Mouse (Mus musculus) bone marrow, adult 2 months (tissue): ENCODE data around the gene Apopt1. TPM values are rescaled to one million over a fixed set of nuclear protein-coding genes. Genes with fewer than 3 reads are reported as not detected.

Source experiments
- H3K27ac ChIP-seq: fragments of 200-500 bp; 2 replicates; pipeline ENCODE4 v1.5.1; 2012; ENCODE audit warnings: low read depth, mild to moderate bottlenecking, control low read depth, inconsistent platforms, low read length; ENCODE audit not compliant: control insufficient read depth, poor library complexity, insufficient read depth
- H3K4me1 ChIP-seq: fragments of 200-500 bp; 2 replicates; pipeline ENCODE4 v1.6.1; 2011; ENCODE audit warnings: low read length; ENCODE audit not compliant: control insufficient read depth, insufficient read depth
- H3K4me3 ChIP-seq: fragments of 200-500 bp; replicated peaks from 2 replicates; pipeline ENCODE3; 2011; ENCODE audit warnings: mild to moderate bottlenecking, low read depth, low read length, control low read depth; ENCODE audit not compliant: control insufficient read depth
- CTCF ChIP-seq: fragments of 200-500 bp; IDR thresholded peaks from 2 replicates; pipeline ENCODE4 v1.5.1; 2011; ENCODE audit warnings: low read length, control low read depth; ENCODE audit not compliant: control insufficient read depth, insufficient read depth
- POLR2A ChIP-seq: fragments of 200-500 bp; IDR thresholded peaks from 2 replicates; pipeline ENCODE4 v1.6.1; 2011; ENCODE audit warnings: low read depth, mild to moderate bottlenecking, control low read depth, low read length, borderline replicate concordance; ENCODE audit not compliant: control insufficient read depth
- WGBS: fragments of 180-500 bp; shearing (Covaris S2); methylation state at CpG from one replicate; pipeline ENCODE4 v1.1.7; 2018; 5-methylcytosine and 5-hydroxymethylcytosine counted together
- polyA plus RNA-seq: library from polyadenylated mRNA; stranded (reverse); fragments of >200 nt; gene quantifications from 2 replicates; pipeline ENCODE4 v1.2.4, GENCODE M21; 2011; ENCODE audit warnings: low replicate concordance; ENCODE audit not compliant: missing spikeins, insufficient read depth, insufficient read length

Gene Apopt1
- polyA plus RNA-seq, 1 experiment, result 15.1 TPM

DNA sequence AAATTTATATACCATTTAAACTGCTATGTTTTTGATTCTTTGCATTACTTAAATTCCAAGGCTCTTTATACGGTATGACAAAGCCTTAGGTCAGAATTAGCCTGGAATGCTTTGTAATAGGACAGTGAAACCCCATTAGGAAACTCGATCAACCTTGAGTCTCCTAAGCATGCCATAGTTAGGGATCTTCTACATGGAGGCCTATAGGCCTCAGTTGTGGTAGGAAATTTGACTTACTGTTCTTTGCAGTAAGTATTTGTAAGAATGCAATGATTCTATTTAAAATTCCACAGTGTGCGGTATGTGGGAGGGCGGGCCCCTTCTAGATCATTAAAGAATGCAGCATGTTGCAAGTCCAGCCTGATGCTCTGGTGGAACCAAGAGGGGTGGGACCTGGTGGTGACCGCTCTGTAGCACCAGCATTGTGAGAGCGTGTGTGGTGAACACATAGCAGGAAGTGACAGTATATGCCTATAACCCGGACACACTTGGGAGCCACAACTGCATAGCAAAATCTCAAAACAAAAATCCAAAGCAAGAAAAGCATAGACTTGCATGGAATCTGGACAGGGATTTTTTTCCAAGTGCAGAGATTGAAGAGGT is 47.3 kb downstream of the Apopt1 start:
- Histone ChIP-seq H3K27ac (no peak overlapping the region), H3K4me1 (peaks cover 1% of the 10 kb centered on the region), H3K4me3 (no peak overlapping the region)
- WGBS, result 75% methylated on average over 7 of the region's 7 CpGs
- TF ChIP-seq CTCF (no peak), POLR2A (no peak)

DNA sequence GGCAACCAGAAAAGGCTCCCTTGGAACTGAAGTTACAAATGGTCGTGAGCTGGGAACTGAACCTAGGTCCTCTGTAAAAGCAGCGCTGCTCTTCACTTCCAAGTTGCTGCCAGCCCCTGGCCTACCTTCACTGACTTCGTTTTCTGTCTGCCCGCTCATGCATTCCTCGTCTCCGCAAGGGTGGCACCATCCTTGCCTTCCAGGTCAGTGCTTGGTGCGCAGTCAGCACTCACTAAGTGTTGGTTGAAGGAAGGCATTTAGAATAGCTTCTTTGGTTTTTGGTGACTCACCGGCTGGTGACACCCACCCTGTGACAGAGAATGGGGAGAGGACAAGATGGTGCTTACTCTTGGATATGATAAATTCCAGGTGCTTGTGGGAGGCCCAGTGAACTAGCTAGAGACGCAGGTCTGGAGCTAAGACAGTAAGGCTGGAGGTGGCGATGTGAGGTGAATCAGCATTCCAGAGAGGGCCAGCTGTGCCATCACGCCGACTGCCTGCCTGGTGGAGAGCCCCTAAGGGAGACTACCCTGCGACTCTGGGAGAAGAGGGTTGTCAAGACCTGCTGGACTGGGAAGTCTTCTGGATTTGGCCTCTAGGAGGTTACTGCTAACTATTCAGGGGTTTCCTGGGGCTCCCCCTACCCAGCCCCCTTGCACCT is 49.7 kb downstream of the Apopt1 start:
- peaks cover 1% of the 10 kb centered on the region for H3K4me1 ChIP-seq
- no peak overlapping the region for H3K27ac ChIP-seq
- TF ChIP-seq CTCF (no peak), POLR2A (no peak)
- WGBS, result 91% methylated on average over 13 of the region's 13 CpGs
- no peak overlapping the region for H3K4me3 ChIP-seq

DNA sequence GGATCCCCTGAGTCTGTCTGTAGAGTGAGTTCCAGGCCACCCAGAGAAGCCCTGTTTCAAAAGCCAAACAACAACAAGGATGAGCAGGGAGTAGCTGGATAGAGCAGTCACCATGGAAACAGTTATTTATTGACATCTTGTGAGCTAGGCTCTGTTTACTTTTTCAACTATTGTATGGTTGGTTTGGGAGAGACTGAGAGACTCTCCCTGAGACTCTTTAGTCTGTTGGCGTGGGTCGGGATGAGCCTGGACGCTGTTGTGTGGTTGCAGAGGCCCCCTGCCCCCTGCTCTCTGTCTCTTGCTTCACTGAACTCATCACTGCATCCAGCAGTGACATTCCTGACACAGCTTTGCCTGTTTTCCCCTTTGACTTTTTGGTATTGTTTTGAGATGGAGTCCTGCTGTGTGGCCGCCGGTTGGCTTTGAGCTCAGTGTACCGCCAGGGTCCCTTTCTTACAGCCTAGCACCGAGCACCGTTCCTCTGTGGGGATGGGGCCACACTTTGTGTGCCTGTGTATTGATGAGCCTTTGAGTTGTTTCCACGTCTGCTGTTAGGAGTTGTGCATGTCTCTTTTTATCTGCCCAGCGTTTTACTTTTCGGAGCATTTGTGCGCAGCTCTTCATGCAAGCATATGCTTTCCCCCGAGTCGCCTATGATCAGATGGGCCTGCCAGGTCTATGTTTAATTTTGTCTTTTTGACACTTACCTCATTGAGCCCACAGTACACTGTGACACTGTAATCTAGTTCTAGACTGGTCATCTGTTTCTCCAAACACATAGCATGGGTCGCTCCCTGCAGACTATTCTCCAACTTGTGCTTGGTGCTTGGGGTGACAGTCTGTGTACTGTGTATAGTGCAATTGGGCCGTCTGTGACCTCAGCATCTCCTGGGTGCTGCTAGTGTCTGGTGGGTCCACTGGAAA is 53.5 kb downstream of the Apopt1 start:
- H3K4me3 ChIP-seq, result no peak overlapping the region
- H3K27ac ChIP-seq, result no peak overlapping the region
- no peak for TF ChIP-seq POLR2A
- no peak for TF ChIP-seq CTCF
- WGBS, result 86% methylated on average over 16 of the region's 16 CpGs
- peaks cover 1% of the 10 kb centered on the region for H3K4me1 ChIP-seq

DNA sequence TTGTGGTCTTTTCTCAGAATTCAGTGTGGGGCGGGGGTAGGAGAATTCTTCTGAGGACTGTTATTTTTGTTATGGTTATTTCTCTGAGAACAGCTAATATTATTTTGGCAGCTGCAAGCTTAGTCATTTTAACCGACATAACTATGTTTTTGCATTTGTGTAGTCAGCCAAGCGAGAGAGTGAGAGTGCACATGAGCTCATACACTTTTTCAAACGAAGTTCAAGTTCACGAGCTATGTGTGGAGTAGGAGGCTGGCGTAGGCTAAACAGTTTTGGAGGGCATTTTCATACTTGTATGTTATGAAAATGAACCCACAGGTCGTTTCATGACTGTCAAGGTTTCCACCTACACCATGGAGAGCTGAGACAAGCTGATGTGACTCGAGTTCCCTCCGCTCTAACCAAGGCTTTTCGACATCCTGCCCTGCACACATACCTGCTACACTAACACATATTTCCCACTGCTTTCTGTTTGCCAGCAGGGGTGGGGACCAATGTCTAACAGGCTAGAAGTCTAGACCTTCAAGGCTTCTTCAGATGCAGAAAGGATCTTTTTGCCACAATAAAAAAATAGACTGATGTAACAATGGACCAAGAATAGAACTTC is 55.4 kb downstream of the Apopt1 start:
- 80% methylated on average over 10 of the region's 10 CpGs for WGBS
- H3K4me3 ChIP-seq, result no peak overlapping the region
- no peak for TF ChIP-seq CTCF
- no peak for TF ChIP-seq POLR2A
- no peak overlapping the region for H3K27ac ChIP-seq
- no peaks in the 10 kb centered on the region for H3K4me1 ChIP-seq

DNA sequence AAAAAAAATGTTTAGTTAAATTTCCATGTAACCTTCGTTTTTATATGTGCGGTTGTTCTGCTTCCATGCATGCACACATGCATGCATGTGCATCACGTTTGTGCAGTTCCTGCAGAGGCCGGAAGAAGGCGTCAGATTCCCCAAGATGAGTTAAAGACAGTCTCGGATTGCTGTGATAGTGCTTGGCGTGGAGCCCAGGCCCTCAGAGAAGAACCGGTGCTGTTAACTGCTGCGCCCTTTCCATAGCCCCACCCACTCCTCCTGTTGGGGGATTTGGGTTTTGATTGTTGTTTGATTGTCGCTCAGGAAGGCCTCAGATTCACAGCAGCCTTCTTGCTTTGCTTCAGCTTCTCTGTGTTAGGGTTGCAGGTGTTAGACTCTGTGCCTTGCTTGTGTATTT is 56.2 kb downstream of the Apopt1 start:
- no peak overlapping the region for H3K27ac ChIP-seq
- H3K4me3 ChIP-seq, result no peak overlapping the region
- TF ChIP-seq CTCF (no peak), POLR2A (no peak)
- WGBS, result 50% methylated on average over 10 of the region's 10 CpGs
- H3K4me1 ChIP-seq, result no peaks in the 10 kb centered on the region

DNA sequence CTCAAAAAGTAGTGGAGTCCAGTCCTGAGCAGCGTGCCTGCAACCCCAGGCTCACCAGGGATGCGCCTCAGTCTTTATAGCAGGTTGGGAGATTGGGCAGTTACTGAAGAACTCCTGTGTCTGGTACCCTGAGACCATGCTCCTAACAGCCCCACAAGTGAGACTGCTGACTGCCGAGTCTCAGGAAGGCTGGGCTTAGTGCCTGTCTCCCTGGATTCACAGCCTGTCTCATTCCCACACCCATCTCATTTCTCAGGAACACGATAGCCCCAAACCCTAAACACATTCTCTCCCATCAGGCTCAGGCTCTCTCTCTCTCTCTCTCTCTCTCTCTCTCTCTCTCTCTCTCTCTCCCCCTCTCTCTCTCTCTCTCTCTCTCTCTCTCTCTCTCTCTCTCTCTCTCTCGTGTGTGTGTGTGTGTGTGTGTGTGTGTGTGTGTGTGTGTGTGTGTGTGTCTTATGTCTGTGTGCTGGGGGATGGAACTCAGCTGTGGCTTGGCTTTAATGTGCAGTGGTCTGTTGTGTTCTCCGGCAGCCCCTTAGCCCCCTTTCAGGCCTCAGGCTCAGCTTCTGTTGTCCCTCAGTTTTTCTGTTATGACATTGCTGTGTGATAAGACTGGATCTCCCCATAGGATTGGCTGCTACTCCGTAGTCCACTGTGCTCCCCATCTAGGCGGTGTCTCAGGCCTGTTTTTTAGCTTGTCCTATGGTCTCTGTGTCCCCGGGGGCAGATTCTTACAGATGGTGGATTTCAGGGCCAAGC is 56.9 kb downstream of the Apopt1 start:
- WGBS, result 86% methylated on average over 8 of the region's 9 CpGs
- no peak overlapping the region for H3K27ac ChIP-seq
- TF ChIP-seq POLR2A, result no peak
- no peak for TF ChIP-seq CTCF
- no peaks in the 10 kb centered on the region for H3K4me1 ChIP-seq
- H3K4me3 ChIP-seq, result no peak overlapping the region

DNA sequence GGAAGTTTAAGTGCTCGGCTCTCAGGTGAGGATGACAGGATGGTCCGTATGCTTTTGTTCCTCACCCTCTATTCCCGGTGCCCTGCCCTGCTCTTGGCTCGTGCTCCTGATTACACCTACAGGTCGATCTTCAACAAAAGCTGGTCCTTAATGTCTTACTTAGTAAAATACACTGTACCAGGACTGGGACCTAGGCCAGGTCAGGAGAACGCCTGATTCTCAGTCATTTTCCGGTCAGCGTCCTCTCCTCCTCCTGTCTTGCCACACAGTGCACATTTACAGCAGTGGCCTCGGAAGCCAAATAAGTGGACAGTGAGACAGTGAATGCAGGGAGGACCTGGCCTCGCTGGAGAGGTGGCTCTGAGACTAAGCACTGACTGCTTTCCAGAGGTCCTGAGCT is 57.6 kb downstream of the Apopt1 start:
- Histone ChIP-seq H3K4me3 (no peak overlapping the region), H3K27ac (no peak overlapping the region), H3K4me1 (no peaks in the 10 kb centered on the region)
- TF ChIP-seq POLR2A, result no peak
- TF ChIP-seq CTCF, result no peak; the same call in 1 of the 2 replicates
- WGBS, result 84% methylated on average over 10 of the region's 10 CpGs

DNA sequence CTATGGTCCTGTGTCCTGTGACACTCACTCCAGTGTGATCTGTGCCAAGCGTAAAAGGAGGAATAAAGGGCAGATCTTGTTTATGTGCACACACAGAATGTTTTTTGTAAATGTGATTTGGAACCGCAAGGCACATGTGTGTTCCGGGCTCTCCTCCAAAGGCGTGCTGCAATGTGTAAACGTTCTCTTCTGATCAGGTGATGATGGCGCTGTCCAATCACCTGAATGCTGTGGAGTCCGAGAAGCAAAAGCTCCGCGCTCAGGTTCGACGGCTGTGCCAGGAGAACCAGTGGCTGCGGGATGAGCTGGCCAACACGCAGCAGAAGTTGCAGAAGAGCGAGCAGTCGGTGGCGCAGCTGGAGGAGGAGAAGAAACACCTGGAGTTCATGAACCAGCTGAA is 61.1 kb downstream of the Apopt1 start:
- 94% methylated on average over 16 of the region's 16 CpGs for WGBS
- TF ChIP-seq POLR2A (no peak), CTCF (no peak)

More for the DNA sequence above, 61.1 kb downstream of the Apopt1 start:
- Histone ChIP-seq H3K27ac (no peak overlapping the region), H3K4me1 (no peaks in the 10 kb centered on the region), H3K4me3 (no peak overlapping the region)
